Mouse (Mus musculus): ENCODE measurements around the gene Usp2. TPM values are rescaled to one million over a fixed set of nuclear protein-coding genes. Genes with fewer than 3 reads are reported as not detected.
A peak's percentile ranks its signal among the peaks of the same experiment; 100 is the strongest.

Usp2 gene
- total RNA-seq, 2 experiments from 2014 or later: 102 to 150 TPM

DNA sequence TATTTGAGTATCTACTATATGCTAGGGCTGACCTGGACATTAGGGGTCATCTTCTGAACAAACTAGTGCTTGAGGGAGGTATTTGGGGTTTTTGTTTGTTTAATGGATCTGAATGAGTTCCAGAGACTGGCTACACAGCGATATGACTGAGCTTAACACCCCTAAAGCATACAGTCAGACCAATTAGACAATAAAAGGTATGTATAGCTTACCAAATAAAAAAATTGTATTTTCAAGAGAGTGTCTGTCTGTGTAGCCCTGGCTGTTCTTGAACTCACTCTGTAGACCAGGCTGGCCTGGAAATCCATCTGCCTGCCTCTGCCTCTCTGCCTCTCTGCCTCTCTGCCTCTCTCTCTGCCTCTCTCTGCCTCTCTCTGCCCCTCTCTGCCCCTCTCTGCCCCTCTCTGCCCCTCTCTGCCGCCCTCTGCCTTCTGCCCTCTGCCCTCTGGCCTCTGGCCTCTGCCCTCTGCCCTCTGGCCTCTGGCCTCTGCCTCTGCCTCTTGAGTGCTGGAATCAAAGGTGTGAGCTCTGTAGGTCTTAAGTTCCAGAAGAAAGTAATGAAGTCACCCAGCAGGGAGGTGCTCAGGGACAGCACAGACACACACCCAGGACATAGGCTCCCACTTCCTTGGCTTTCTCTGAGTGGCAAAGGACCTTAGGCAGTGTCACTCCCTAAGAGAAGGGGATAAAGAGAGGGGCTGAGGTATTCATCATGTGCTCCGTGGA, 21.5 kb upstream of the Usp2 start:
- intact Hi-C loops (cut with DNase I): no loop called here

GRCm38 (mm10) chr9:44045884-44046272, 20.9 kb upstream of the Usp2 start:
- intact Hi-C loops (cut with DNase I): no loop called here
- DNase-seq: no peak

More for the DNA sequence above, 21.5 kb upstream of the Usp2 start:
- DNase-seq: no peak

- DNase-seq: no peak
- intact Hi-C loops (cut with DNase I): no loop called here
Measured at GRCm38 (mm10) chr9:44046426-44046825, 20.4 kb upstream of the Usp2 start.

GRCm38 (mm10) chr9:44047071-44047470, 19.8 kb upstream of the Usp2 start:
- no peak for DNase-seq
- intact Hi-C loops (cut with DNase I): no loop called here

- intact Hi-C loops (cut with DNase I): no loop called here
Measured at GRCm38 (mm10) chr9:44047571-44048490, 19.0 kb upstream of the Usp2 start.

DNA sequence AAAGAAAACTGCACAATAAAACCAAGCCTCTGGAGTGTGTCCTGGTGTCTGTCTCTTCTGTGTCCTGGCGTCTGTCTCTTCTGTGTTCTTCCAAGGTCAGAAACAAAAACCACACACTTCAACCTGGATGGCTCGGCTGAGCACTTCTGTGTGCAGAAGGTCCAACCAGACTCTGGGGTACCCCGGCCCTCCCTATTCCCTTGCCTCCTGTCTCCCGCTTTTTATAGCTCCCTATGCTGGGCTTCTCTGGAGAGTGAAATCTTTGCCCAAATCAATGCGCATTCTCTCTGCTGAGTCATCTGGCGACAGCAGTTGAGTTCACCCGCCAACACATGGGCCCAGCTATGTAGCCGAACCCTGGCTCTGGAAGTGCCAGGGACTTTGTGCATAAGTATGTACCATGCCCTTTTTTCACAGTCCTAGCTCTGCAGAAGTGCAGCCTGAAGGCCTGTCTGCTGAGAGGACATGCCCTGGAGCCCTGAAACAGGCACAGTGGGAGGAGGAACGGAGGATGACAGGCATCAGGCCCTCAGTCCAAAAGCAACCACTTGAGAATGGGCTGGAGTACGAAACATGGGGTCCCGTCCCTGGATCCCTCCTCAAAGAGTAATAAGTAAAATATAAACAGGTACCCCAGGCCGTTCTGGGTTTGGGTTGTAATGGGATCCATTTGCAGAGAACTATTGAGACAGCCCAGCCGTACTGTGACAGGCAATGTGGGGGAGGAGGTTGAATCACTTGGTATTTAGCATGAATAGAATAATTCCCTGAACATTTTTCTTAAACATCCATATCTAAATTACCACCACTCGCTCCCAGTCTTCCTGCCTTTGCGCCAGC, 18.1 kb upstream of the Usp2 start:
- no peak for DNase-seq
- intact Hi-C loops (cut with DNase I): no loop called here

More at GRCm38 (mm10) chr9:44047571-44048490, 19.0 kb upstream of the Usp2 start:
- DNase-seq: no peak

- no peak for DNase-seq
- intact Hi-C loops (cut with DNase I): no loop called here
Measured at GRCm38 (mm10) chr9:44049381-44050165, 17.2 kb upstream of the Usp2 start.

GRCm38 (mm10) chr9:44052855-44053254, 14.0 kb upstream of the Usp2 start:
- intact Hi-C loops (cut with DNase I): no loop called here

GRCm38 (mm10) chr9:44053936-44054335, 12.9 kb upstream of the Usp2 start:
- intact Hi-C loops (cut with DNase I): no loop called here
- no peak for DNase-seq

More at GRCm38 (mm10) chr9:44052855-44053254, 14.0 kb upstream of the Usp2 start:
- DNase-seq: no peak

GRCm38 (mm10) chr9:44058606-44059005, 8.2 kb upstream of the Usp2 start:
- intact Hi-C loops (cut with DNase I): no loop called here
- no peak for DNase-seq

- intact Hi-C loops (cut with DNase I): no loop called here
Measured at GRCm38 (mm10) chr9:44065177-44065576, 1.6 kb upstream of the Usp2 start.

GRCm38 (mm10) chr9:44067241-44067959, 579 bp downstream of the Usp2 start:
- intact Hi-C loops (cut with DNase I): loop anchor here (2.0 kb wide), 2 partner anchors 41 to 83 kb away; no protein-coding TSS in a partner anchor

More at GRCm38 (mm10) chr9:44065177-44065576, 1.6 kb upstream of the Usp2 start:
- DNase-seq: no peak

GRCm38 (mm10) chr9:44067960-44068330, 1.1 kb downstream of the Usp2 start:
- DNase-seq: no peak

More at GRCm38 (mm10) chr9:44067241-44067959, 579 bp downstream of the Usp2 start:
- DNase-seq: no peak

DNA sequence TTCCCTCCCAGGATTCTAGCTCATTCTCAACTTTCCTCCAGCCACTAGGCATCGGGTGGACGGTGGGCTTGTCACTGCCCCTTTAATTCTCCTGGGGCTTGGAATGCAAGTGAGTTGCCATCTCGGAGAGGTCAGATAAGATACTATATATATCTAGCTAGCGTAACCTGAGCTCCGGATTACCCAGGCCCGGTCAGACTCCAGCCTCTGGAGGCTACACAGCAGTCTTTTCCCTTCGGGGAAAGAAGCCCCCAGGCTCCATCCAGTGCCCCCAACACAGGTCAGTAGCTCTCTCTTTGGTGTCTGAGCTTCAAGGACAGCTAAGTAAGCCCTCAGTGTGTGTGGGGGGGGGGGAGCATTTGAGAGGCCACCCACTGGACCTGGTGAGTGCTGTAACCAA, 2.4 kb downstream of the Usp2 start:
- peak; percentile 55 to 61 for DNase-seq
- intact Hi-C loops (cut with DNase I): no loop called here

More at GRCm38 (mm10) chr9:44067960-44068330, 1.1 kb downstream of the Usp2 start:
- intact Hi-C loops (cut with DNase I): loop anchor here (2.0 kb wide), 2 partner anchors 41 to 83 kb away; no protein-coding TSS in a partner anchor

- DNase-seq: no peak
- intact Hi-C loops (cut with DNase I): no loop called here
Measured at GRCm38 (mm10) chr9:44070113-44070843, 3.5 kb downstream of the Usp2 start.

GRCm38 (mm10) chr9:44070844-44071231, 4.0 kb downstream of the Usp2 start:
- intact Hi-C loops (cut with DNase I): no loop called here

DNA sequence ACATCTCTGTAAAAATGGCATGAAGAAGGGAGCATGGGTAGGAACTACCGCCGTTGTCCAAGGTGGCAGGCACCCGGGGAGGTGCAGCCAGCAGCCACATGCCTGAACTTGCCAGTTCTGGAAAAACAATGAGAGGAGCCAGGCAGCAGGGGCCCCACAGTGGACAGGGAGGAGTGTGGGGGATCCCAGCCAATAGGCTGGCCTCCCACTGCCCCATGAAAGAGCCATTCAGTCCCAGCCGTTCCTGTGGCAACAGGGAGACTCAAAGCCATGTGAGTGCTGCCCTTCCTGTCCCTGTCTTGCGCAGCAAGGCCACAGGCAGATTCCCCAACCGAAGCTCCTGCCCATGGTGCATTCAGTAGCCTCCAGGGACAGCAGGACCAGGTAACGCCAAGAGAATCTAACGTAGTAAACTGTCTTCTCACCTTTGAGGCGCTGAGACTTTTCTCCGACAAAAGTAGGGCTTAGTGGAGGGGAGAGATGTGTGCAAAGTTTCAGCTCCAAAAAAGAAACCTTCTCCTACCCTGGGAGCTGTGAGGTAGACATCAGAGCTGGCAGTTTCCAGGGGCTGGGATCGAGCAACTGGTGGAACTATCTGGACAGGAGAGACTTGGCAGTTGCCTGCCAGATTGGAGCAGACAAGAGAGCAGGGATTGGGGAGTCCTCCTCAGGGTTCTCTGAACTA, 5.2 kb downstream of the Usp2 start:
- intact Hi-C loops (cut with DNase I): loop anchor here (2.0 kb wide), 1 partner anchor 23 kb away; no protein-coding TSS in a partner anchor
- DNase-seq: peak in 1 of 2 experiments; percentile 52

More at GRCm38 (mm10) chr9:44070844-44071231, 4.0 kb downstream of the Usp2 start:
- DNase-seq: no peak

DNA sequence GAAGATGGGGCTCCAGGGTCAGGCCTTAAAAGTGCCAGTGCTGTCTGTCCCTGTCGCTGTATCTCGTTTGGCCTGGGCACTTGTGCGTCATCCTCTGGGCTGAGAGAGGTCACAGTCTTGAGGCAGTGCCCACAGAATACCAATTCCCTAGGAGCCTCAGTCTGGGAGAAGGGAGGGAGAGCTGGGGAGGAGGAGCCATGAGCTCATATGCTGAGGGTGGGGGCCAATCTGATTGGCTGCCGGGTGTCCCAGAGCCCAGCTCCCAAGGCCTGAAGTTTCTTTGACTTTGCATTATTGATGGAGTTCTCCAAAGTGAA, 5.7 kb downstream of the Usp2 start:
- peak; percentile 61 to 67 for DNase-seq
- intact Hi-C loops (cut with DNase I): loop anchor here (2.0 kb wide), 1 partner anchor 22 kb away; no protein-coding TSS in a partner anchor

Measured in heart, postnatal 10 days (tissue).